Mouse (Mus musculus): ENCODE results near the gene Skida1.

Skida1 gene

GRCm38 (mm10) chr2:18025781-18026115 lies 23.1 kb downstream of the Skida1 start:
- in situ Hi-C loops (cut with MboI) = loop anchor here (10.0 to 25.0 kb wide), 2 partner anchors 179 to 662 kb away; partner anchors contain the start of genes Bmi1 and Spag6

GRCm38 (mm10) chr2:18025116-18025515 lies 23.7 kb downstream of the Skida1 start:
- in situ Hi-C loops (cut with MboI) = loop anchor here (10.0 to 25.0 kb wide), 2 partner anchors 180 to 662 kb away; partner anchors contain the start of genes Bmi1 and Spag6

DNA sequence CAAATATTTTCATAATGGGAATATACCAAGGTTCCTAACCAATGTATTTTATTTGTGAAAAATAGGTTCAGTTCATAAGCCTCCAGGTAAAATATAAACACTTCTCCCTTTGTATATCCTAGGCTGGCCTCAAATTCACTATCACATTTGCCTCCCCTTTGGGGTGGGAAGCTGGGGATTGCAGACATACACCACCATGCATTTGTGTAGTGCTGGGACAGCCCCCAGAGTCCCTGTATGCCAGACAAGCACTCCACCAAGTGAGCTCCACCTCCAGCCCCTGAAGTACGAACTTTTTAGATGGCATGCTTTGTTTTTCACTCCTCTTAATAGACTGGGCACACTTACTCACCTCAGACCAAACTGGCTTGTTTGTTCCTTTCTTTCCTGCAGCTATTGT lies 26.0 kb downstream of the Skida1 start:
- in situ Hi-C loops (cut with MboI) = loop anchor here (10.0 kb wide), 1 partner anchor 182 kb away; no protein-coding TSS in a partner anchor

DNA sequence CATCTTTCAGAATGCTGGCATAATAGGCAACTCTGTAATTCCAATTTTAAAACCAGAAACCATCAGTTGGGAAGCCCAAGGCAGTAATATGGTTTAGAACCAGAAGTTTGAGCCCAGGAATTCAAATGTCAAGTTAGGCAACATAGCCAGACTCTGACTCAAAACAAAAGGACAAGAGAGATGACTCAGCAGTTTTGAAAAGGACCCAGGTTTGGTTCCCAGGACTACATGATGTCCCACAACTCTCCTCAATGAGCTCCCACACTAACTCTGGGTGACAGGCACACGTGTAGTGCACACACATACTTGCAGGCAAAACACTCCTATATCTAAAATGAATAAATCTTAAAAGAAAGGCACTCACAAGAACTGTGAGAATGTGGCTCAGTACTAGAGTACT lies 29.7 kb downstream of the Skida1 start:
- in situ Hi-C loops (cut with MboI) = no loop called here

- in situ Hi-C loops (cut with MboI) = no loop called here
Observed at GRCm38 (mm10) chr2:18017321-18017720, 31.5 kb downstream of the Skida1 start.

GRCm38 (mm10) chr2:18016639-18017038 lies 32.2 kb downstream of the Skida1 start:
- in situ Hi-C loops (cut with MboI) = no loop called here

DNA sequence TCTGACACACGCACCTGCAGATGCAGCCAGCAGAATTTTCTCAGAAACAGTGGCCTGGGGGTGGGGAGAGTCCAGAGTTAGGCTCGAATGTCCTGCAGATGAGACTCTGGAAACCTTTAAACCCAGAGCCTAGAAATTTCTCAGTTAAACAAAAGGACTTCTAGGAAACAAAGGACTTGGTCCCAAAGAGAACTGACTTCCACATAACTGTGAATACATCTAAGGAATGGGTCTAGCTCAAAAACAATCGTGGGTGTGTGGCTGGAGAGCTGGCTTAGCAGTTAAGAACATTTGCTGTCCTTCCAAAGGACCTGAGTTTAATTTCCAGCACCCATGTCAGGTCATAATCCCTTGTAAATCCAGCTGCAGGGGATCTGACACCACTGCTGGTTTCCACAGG lies 33.3 kb downstream of the Skida1 start:
- in situ Hi-C loops (cut with MboI) = no loop called here

DNA sequence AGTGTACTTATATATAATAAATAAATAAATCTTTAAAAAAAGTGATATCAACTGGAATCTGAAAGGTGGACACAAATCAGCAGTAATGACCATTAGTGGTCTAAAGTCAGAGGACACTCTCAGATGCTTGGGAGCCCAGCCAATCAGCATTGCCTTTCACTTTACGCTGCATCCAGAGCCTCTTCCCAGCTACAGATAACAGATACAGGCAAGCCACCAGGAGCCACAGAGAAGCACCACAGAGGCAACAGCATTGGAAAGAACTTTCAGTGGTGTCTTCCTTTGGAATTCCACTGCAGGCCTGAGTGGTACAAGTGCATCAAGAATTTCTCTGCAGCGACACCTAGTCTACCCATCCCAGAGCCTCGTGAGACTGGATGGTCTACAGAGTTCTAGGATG lies 36.0 kb downstream of the Skida1 start:
- in situ Hi-C loops (cut with MboI) = no loop called here

- in situ Hi-C loops (cut with MboI) = no loop called here
Observed at GRCm38 (mm10) chr2:18011226-18011625, 37.6 kb downstream of the Skida1 start.

DNA sequence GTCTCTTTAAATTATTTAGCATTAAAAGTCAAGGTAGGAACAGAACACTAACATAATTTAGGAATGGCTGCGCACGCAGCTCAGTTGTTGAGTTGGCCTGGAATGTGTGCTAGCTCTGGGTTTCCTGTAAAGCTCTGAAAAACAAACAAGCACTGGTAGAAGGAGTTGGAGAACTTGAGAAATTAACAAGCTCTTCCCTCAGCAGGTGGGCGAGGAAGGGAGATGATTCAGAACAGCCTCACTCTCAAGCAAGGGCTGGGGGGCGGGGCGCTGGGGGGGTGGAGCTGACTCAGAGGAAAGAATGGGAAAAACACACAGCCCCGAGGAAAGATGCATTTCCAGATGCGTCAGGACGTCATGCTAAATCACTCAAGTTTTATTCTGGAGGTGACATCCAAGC lies 43.7 kb downstream of the Skida1 start:
- in situ Hi-C loops (cut with MboI) = no loop called here

GRCm38 (mm10) chr2:18004286-18004685 lies 44.6 kb downstream of the Skida1 start:
- in situ Hi-C loops (cut with MboI) = no loop called here

DNA sequence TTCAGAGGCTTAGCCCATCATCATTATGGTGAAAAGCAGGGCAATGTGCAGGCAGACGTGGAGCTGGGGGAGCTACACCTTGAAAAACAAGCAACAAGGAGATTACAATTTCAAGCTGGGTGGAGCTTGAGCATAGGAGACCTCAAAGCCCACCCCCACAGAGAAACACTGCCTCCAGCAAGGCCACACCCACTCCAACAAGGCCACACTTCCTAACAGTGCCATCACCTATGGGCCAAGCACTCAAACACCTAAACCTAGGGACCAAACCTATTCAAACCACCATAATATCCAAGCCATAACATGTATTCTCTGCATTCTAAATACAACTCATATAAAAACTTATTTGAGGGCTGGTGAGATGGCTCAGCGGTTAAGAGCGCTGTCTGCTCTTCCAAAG lies 46.5 kb downstream of the Skida1 start:
- in situ Hi-C loops (cut with MboI) = no loop called here

DNA sequence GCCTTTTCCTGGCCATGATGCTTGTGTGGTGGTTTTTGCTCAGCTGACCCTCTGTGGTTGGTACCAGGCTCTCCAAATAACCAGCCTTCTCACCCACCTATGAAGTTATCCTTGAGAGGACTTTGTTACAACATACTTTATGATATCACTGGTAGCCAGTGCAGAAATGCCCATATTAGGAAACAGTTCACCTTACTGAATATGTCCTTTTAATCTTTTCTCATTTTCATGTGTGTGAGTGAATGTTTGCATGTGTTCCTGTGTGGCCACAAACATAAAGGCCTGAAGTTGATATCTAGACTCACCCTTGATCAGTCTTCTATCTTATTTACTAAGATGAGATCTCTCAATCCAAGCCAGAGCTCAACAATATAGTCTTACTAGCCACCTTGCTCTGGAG lies 52.0 kb downstream of the Skida1 start, which contains the start of gene H2al2a:
Gene H2al2a (minus strand): TSS at position 101 of the 400 bp plus-strand sequence.
- in situ Hi-C loops (cut with MboI) = no loop called here
